Mouse (Mus musculus): ENCODE results near the gene Sema4d.

Gene Sema4d

GRCm38 (mm10) chr13:51644829-51645789 is 148.4 kb downstream of the Sema4d start, which contains the start of gene Cks2:
Gene Cks2, plus strand, starts transcription at chr13:51645232.
- DNase-seq (ENCODE audit: extremely low spot score, low spot score) = peak; percentile 98

- DNase-seq (ENCODE audit: extremely low spot score, low spot score) = no peak
These were observed 149.4 kb downstream of the Sema4d start for GRCm38 (mm10) chr13:51643924-51644828.

- DNase-seq (ENCODE audit: extremely low spot score, low spot score) = no peak
These were observed 151.3 kb downstream of the Sema4d start for GRCm38 (mm10) chr13:51642171-51642778.

- DNase-seq (ENCODE audit: extremely low spot score, low spot score) = no peak
These were observed 152.1 kb downstream of the Sema4d start for GRCm38 (mm10) chr13:51641424-51641823.

GRCm38 (mm10) chr13:51638958-51639357 is 154.6 kb downstream of the Sema4d start:
- no peak for DNase-seq (ENCODE audit: extremely low spot score, low spot score)
